Mouse (Mus musculus) thymus, adult 2 months (tissue): ENCODE measurements around the gene Lag3. TPM values are rescaled to one million over a fixed set of nuclear protein-coding genes. Genes with fewer than 3 reads are reported as not detected.
A peak's percentile ranks its signal among the peaks of the same experiment; 100 is the strongest.

ENCODE experiments used
- DNase-seq: peaks from one replicate; pipeline ENCODE4 v3.0.0; 2021
- H3K27ac ChIP-seq: fragments of 200-500 bp; 2 replicates; pipeline ENCODE4 v1.5.1; 2012; ENCODE audit warnings: low read length, control low read depth; ENCODE audit not compliant: control insufficient read depth, insufficient read depth
- H3K27me3 ChIP-seq: fragments of 200-500 bp; 2 replicates; pipeline ENCODE4 v1.6.1; 2012; ENCODE audit warnings: mild to moderate bottlenecking, low read length, moderate library complexity, mixed read lengths; ENCODE audit not compliant: control insufficient read depth, insufficient read depth
- H3K36me3 ChIP-seq: fragments of 200-500 bp; 2 replicates; pipeline ENCODE4 v1.6.1; 2012; ENCODE audit warnings: mild to moderate bottlenecking, low read length, moderate library complexity; ENCODE audit not compliant: control insufficient read depth, insufficient read depth
- H3K4me1 ChIP-seq: fragments of 200-500 bp; replicated peaks from 2 replicates; pipeline ENCODE4 v1.6.1; 2012; ENCODE audit warnings: low read length; ENCODE audit not compliant: control insufficient read depth, insufficient read depth
- H3K4me3 ChIP-seq: fragments of 200-500 bp; 2 replicates; pipeline ENCODE4 v1.5.1; 2012; ENCODE audit warnings: mild to moderate bottlenecking, low read length, control low read depth, moderate library complexity; ENCODE audit not compliant: control insufficient read depth, insufficient read depth
- CTCF ChIP-seq: fragments of 200-500 bp; IDR thresholded peaks from 2 replicates; pipeline ENCODE4 v1.5.1; 2012; ENCODE audit warnings: mild to moderate bottlenecking, control low read depth, low read length, moderate library complexity, borderline replicate concordance; ENCODE audit not compliant: control insufficient read depth, poor library complexity, insufficient read depth; ENCODE audit errors: extremely low read depth
- POLR2A ChIP-seq: fragments of 200-500 bp; IDR thresholded peaks from 2 replicates; pipeline ENCODE4 v1.6.1; 2012; ENCODE audit warnings: mild to moderate bottlenecking, low read length, control low read depth, moderate library complexity; ENCODE audit not compliant: control insufficient read depth, poor library complexity, insufficient read depth; ENCODE audit errors: extremely low read depth
- WGBS: fragments of 180-500 bp; shearing (Covaris S2); methylation state at CpG from one replicate; pipeline ENCODE4 v1.1.7; 2018; 5-methylcytosine and 5-hydroxymethylcytosine counted together
- polyA plus RNA-seq: library from polyadenylated mRNA; depleted of rRNA; stranded (reverse); fragments of >200 nt; gene quantifications from 2 replicates; pipeline ENCODE4 v1.2.3, GENCODE M21; 2012

The Lag3 gene
- polyA plus RNA-seq, 1 experiment, result 30.1 TPM

DNA sequence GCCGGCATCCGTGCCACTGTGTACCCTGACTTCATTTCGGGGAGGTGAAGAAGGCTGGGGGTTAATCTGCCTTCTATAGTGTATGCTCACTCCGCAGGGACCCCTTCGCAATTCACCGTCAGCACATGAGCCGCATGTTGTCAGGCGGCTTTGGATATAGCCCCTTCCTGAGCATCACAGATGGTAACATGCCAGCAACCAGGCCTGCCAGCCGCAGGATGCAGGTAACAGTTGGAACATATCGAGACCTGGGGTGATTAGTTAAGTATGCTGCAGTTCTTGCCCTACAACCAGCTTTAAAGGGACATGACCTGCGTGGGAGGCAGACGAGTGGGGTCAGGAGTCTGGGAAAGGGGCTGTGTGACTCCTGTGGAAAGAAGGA lies 20.8 kb upstream of the Lag3 start:
- TF ChIP-seq CTCF (no peak), POLR2A (no peak)
- peaks cover 10% of the 10 kb centered on the region for H3K4me1 ChIP-seq
- WGBS, result 87% methylated on average over 12 of the region's 12 CpGs
- no peaks in the 10 kb centered on the region for H3K27me3 ChIP-seq
- H3K27ac ChIP-seq, result no peak overlapping the region; the same call in 1 of the 2 replicates
- DNase-seq, result no peak
- peaks cover 25% of the 10 kb centered on the region for H3K36me3 ChIP-seq
- peak overlapping the region; percentile 81 for H3K4me3 ChIP-seq

DNA sequence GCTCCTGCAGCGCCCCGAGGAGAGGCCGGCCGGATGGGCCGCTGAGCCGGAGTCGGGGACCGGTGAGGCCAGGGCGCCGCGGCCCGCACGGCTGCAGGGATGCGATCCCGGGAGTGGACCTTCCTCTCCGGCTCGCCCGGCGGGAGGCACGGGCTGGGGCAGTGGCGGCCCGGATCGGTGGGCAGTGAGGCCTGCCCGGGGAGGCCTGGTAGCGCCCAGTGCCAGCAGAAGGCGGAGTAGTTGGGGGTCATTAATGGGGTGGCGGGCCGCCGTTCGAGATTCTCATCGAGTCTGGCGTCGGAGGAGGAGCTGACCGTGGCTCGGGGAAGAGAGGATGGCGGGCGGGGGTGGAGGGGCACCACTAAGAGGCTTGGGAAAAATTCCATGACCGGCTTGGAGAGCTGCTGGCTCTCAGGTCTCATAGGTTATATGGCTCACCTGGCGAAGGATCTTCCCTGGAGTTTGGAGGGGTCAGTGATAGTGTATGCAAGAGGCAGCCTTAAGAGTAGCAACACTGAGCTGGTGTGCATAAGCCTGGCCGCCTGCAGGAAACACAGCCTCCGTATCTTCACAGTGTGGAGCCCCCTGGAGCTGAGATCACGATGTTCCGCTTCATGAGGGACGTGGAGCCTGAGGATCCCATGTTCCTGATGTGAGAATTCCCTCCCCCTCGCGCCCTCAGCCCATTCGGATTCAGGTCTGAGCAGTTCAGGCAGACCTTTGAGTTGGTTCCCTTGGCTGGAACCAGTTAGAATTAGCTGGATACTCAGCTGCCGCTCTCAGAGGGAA lies 20.2 kb upstream of the Lag3 start:
- TF ChIP-seq CTCF (peak; percentile 25; the same call in 1 of the 2 replicates), POLR2A (no peak)
- 4% methylated on average over 48 of the region's 48 CpGs for WGBS
- DNase-seq, result peak; percentile 55
- H3K4me1 ChIP-seq, result peaks cover 10% of the 10 kb centered on the region
- no peaks in the 10 kb centered on the region for H3K27me3 ChIP-seq
- 0 out of 2 replicates have a peak overlapping the region, but pooled peaks have one; percentile 8 for H3K27ac ChIP-seq
- H3K4me3 ChIP-seq, result peak overlapping the region; percentile 81
- H3K36me3 ChIP-seq, result peaks cover 25% of the 10 kb centered on the region

- Histone ChIP-seq H3K4me3 (peak within 1 kb of the TSS; percentile 81), H3K36me3 (peaks cover 17% of the 10 kb centered on the region), H3K4me1 (peaks cover 10% of the 10 kb centered on the region), H3K27ac (peak within 1 kb of the TSS; percentile 22), H3K27me3 (no peaks in the 10 kb centered on the region)
- peak; percentile 86 for TF ChIP-seq POLR2A
- TF ChIP-seq CTCF, result peak; percentile 92
- WGBS, result 1% methylated on average over 62 of the region's 64 CpGs
- peak; percentile 98 for DNase-seq
These were observed 19.4 kb upstream of the Lag3 start, which contains the start of gene Mlf2 for GRCm38 (mm10) chr6:124930754-124931524. TSS of gene Mlf2 (plus strand) at chr6:124931386.

DNA sequence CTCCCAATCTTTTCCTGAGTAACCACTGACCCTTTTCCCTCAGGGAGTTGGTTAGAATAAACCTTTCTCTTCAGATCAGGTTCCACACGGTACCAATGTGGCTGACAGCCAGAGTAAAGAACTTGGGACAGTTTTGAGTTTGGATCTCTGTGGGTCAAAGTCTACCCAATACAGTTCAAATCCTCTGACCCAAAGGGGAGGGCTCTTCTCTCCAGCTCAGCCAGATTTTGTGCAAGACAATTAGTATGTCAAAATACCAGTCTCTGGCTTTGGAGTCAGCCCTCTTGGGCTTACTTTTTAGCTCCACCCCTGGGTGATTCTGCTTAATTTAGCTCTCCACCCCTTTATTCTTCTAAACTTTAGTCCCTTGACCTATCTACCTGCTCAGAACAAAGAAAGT lies 18.7 kb upstream of the Lag3 start:
- Histone ChIP-seq H3K27me3 (no peaks in the 10 kb centered on the region), H3K36me3 (peaks cover 15% of the 10 kb centered on the region), H3K4me1 (peaks cover 10% of the 10 kb centered on the region), H3K27ac (no peak overlapping the region; the same call in 1 of the 2 replicates), H3K4me3 (no peak overlapping the region)
- whole genome bisulfite sequencing, result 88% methylated on average over 1 of the region's 1 CpGs
- TF ChIP-seq CTCF (no peak), POLR2A (no peak)
- DNase-seq, result no peak

DNA sequence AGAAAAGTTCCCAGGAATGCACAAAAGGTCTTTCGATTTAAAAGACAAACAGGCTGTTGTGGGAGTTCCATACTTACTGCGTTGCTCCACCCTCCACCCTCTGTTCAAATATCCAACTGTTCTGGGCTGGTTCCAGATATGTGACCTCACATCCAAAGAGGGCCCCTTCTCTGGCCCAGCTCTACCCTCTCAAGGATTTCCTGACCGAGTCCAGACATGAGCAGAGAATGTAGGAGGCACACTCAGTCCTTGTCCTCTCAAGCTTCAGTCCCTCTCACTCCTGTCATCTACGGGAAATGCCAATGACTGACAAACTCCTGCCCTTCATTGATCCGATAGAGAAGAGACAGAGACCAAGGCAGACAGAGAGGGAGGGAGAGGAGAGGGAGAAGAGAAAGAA lies 14.4 kb upstream of the Lag3 start:
- no peak for DNase-seq

GRCm38 (mm10) chr6:124925173-124925793 lies 13.8 kb upstream of the Lag3 start:
- H3K27me3 ChIP-seq, result no peaks in the 10 kb centered on the region
- DNase-seq, result no peak
- TF ChIP-seq POLR2A (no peak), CTCF (no peak)
- H3K4me1 ChIP-seq, result peaks cover 4% of the 10 kb centered on the region; the same call in 1 of the 2 replicates
- no peaks in the 10 kb centered on the region for H3K36me3 ChIP-seq
- WGBS, result 84% methylated on average over 12 of the region's 12 CpGs
- no peak overlapping the region for H3K4me3 ChIP-seq
- no peak overlapping the region for H3K27ac ChIP-seq

More for the DNA sequence above, 14.4 kb upstream of the Lag3 start:
- Histone ChIP-seq H3K4me3 (no peak overlapping the region), H3K27ac (no peak overlapping the region), H3K36me3 (no peaks in the 10 kb centered on the region), H3K4me1 (0 out of 2 replicates have a peak, but pooled peaks cover 2% of the 10 kb centered on the region), H3K27me3 (no peaks in the 10 kb centered on the region)
- TF ChIP-seq CTCF (no peak), POLR2A (no peak)
- 67% methylated on average over 5 of the region's 5 CpGs for WGBS
